Mouse (Mus musculus): ENCODE data around the gene Msi2.

Msi2 gene

GRCm38 (mm10) chr11:88346066-88346465, 372.2 kb downstream of the Msi2 start:
- DNase-seq = no peak

DNA sequence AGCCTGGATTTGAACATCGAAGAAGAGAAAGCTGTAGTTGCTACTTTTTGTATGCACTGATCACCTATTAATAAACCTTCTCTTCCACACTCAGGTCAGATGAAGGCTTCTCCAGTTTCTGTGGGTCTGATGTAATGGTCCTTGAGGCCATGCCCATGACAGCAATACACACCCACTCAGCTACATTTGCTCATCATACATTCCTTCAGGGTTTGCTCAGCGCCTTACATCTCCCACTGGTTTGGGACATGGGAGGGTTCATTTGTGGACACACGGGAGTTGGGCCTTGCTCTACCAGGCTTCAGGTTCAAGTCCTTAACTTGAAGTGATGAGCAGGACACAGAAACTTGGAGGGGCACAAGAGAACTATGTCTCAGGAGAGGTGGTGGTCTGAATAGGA, 380.4 kb downstream of the Msi2 start:
- no peak for DNase-seq

DNA sequence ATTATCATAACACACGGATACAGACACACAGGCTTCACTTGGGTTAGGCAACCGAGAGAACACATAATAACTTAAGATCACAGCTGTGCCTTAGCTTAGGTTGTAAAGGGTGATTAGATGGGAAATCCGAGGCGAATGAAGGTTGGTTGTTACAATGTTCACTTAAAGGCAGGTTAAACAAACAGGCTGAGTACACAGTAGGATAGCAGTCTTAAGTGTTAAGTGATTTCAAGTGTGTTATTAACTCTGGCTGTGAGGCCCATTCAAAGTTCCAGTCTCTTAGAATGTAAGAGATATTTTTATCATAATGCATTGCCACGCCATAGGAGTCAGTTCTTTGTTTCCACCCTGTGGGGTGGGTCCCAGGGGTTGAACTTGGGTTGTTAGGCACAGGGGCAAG, 383.4 kb downstream of the Msi2 start:
- no peak for DNase-seq

GRCm38 (mm10) chr11:88332309-88332934, 385.9 kb downstream of the Msi2 start:
- DNase-seq = no peak

DNA sequence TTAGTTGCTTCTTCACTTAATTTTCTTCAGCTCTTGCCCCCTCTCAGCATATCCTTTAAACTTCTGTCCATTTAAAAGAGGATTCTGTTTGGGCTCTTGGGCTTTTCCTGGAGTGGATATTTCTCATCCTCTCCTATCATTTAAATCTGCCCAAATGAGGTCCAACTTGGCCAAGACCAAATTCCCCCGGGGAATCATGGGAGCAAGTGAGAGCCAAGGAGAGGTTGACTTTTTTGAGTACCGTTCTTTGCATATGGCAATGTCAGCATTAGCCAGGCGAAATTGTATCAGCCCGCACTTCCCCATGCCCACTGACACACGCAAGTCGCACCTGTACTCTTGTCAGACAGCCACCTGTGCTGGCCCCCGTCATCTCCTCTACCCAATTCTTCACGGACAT, 386.6 kb downstream of the Msi2 start:
- no peak for DNase-seq

GRCm38 (mm10) chr11:88330799-88331198, 387.5 kb downstream of the Msi2 start:
- no peak for DNase-seq

DNA sequence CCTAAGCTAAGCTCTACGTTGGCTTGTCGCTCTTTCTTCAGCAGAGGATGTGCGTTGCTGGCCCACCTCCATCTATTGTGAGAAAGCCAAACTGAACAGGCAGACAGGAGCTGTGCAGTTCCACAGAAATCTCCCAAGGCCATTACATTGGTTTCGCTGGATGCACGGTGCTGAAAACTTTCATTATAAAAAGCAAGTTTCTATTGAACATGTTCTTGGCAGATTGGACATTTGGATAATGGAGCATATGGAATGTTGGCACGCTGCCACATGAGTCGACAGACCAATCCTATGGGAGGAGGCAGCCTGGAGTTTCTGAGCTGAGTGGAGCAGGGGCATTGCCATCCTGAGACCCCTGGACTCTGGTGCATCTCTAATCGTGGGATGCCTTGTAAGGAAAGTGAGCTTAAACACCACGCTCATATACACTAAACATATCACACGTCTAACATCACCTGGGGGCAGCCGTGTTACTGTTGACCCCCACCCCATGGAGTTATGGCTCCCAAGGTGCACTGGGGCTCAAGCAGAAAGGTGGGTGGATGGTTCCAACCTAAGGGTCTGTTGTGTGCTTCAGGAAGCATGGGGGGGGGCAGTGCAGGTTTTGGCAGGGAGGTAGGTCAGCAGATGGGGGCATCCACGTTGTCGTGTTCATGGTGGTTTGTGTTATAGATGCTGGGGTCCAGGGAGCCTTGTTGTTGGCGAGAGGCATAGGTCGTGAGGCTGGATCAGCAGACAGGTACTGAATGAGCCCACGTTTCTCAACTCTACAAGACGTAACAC, 389.3 kb downstream of the Msi2 start:
- DNase-seq = no peak

GRCm38 (mm10) chr11:88327016-88327415, 391.3 kb downstream of the Msi2 start:
- no peak for DNase-seq

DNA sequence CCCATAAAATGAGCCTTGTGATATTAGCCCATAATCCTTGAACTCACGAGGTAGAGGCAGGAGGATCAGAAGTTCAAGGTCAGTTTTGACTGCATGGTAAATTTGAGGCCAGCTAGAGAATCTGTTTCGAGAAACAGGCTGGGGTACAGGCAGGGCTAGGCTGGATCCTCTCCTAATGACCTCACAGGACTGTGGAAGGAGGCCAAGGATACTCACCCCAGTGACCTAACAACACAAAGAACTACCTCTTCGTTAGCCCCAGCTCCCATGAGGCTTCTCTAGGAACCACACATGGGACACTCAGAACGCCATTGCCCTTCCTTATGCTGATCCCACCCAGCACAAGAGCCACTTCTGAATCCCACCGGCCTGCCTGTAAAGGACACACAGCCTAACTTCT, 399.5 kb downstream of the Msi2 start:
- no peak for DNase-seq

- no peak for DNase-seq
Measured at GRCm38 (mm10) chr11:88315393-88315792, 402.9 kb downstream of the Msi2 start.

DNA sequence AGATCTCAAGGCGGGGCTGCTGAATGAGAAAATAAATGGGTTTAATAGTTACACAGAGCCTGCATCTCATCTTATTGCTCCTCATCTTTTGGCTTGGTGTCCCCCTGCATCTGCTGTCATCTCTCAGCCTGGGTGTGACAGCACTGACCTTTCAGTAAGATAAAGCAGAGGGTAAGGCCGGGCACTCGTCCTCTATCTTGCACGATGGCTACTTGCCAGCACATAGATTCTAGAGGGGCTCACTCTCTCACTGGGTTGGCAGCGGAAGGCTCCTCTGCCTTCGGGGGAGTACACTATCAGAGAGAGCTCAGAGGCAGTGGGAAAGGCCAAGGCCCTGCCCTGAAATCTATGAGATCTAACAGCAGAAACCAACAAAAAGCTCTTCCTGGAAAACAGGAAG, 403.8 kb downstream of the Msi2 start:
- no peak for DNase-seq

- no peak for DNase-seq
Measured at GRCm38 (mm10) chr11:88313512-88313911, 404.8 kb downstream of the Msi2 start.

GRCm38 (mm10) chr11:88311606-88312005, 406.7 kb downstream of the Msi2 start:
- DNase-seq = no peak

DNA sequence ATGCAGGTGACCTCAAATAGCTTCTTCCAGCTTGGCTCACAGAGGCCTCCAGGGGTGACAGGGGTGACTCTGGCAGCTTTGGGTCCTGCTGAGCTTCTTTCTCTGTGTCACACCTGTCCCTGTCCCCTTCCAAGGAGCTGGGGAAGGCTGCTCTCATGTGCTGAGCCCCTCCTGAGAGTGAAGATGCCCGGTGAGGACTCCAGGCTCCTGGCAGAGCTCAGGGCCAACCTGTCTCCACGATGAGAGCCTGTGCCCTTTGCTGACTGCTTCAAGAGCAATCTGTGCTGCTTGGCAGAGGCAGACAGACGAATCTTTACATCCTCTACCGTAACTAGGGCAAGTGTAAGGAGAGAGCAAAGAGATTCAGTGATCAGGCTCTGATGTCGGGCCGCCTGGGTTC, 407.5 kb downstream of the Msi2 start:
- no peak for DNase-seq

- DNase-seq = no peak
Measured at GRCm38 (mm10) chr11:88309059-88309700, 409.1 kb downstream of the Msi2 start.

- DNase-seq = peak; percentile 14 to 21
Measured at GRCm38 (mm10) chr11:88307616-88308543, 410.4 kb downstream of the Msi2 start.

- DNase-seq = no peak
Measured at GRCm38 (mm10) chr11:88305759-88306158, 412.6 kb downstream of the Msi2 start.

GRCm38 (mm10) chr11:88301619-88302018, 416.7 kb downstream of the Msi2 start:
- DNase-seq = no peak

- no peak for DNase-seq
Measured at GRCm38 (mm10) chr11:88299345-88299744, 419.0 kb downstream of the Msi2 start.

DNA sequence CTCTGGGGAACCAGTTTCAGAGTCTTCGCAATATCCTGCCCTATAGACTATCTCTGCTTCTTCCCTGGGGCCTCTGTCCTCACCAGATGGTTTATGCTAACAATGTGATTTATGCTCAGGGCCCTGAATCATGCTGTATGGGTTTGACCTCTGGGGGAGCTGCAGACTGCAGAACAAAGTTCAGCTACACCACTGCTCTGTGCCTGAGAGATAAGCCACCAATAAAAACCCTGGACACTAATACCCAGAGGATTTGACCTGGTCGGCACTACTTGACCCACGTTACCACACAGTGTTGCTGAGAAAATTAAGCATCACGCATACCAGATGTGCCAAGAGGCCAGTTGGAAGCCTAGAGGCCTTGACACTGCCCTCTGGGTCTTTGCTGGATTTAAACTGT, 420.8 kb downstream of the Msi2 start:
- DNase-seq = no peak

- DNase-seq = no peak
Measured at GRCm38 (mm10) chr11:88295298-88295697, 423.0 kb downstream of the Msi2 start.

DNA sequence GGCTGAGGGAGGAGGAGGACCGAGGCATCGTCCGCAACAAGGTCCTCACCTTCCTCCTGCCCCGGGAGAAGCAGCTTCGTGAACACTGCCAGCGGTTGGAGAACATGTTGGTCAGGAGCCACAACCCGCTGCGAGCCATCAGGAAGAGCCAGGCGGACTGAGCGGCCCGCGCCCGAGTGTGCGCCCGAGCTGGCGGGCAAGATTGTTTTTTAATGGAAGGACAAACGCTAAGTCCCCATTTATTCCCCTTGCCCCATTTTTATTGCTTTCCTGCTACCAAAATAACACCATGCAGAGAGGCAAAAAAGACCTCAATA, 424.0 kb downstream of the Msi2 start:
- no peak for DNase-seq
